Mouse (Mus musculus): ENCODE results near the gene Uhrf2. TPM values are rescaled to one million over a fixed set of nuclear protein-coding genes. Genes with fewer than 3 reads are reported as not detected.
A peak's percentile ranks its signal among the peaks of the same experiment; 100 is the strongest.

Gene Uhrf2
- 58.3 and 60.5 TPM in 2 replicates for polyA plus RNA-seq (2014; fragmentation: Nextera tagmentation; extraction: Ambion mirVana)

- H3K4me1 ChIP-seq (ENCODE audit: control insufficient read depth, insufficient read depth, low read length), result peaks cover 5% of the 10 kb centered on the region; the same call in 1 of the 2 replicates
- WGBS (ENCODE audit: insufficient replicate concordance), result 3% methylated on average over 74 of the region's 74 CpGs
- H3K27me3 ChIP-seq (ENCODE audit: control insufficient read depth, insufficient read depth, low read length), result no peaks in the 10 kb centered on the region
- peak within 1 kb of the TSS; percentile 71 for H3K4me3 ChIP-seq (ENCODE audit: low read depth, low read length)
- ATAC-seq (replicated peaks; ENCODE audit: insufficient number of reproducible peaks, low FRiP score, low TSS enrichment), result peak; percentile 97
- peak within 1 kb of the TSS; percentile 91 for H3K27ac ChIP-seq (ENCODE audit: low read depth, low read length)
- H3K9ac ChIP-seq (ENCODE audit: low read depth, low read length), result peak within 1 kb of the TSS; percentile 96
- no peaks in the 10 kb centered on the region for H3K9me3 ChIP-seq (replicated peaks; ENCODE audit: control insufficient read depth, low read length)
- H3K36me3 ChIP-seq (ENCODE audit: control insufficient read depth, insufficient read depth, low read length), result no peaks in the 10 kb centered on the region
- peak within 1 kb of the TSS; percentile 81 for H3K4me2 ChIP-seq
Measured at GRCm38 (mm10) chr19:30029894-30030635, at the start of gene Uhrf2. Gene Uhrf2 (plus strand): TSS chr19:30030513.

GRCm38 (mm10) chr19:29984208-29985005 lies 45.9 kb upstream of the Uhrf2 start:
- Histone ChIP-seq H3K27ac (ENCODE audit: low read depth, low read length) (no peak overlapping the region), H3K27me3 (ENCODE audit: control insufficient read depth, insufficient read depth, low read length) (no peaks in the 10 kb centered on the region), H3K4me2 (no peak overlapping the region), H3K36me3 (ENCODE audit: control insufficient read depth, insufficient read depth, low read length) (no peaks in the 10 kb centered on the region), H3K9me3 (replicated peaks; ENCODE audit: control insufficient read depth, low read length) (no peaks in the 10 kb centered on the region), H3K4me3 (ENCODE audit: low read depth, low read length) (no peak overlapping the region), H3K4me1 (ENCODE audit: control insufficient read depth, insufficient read depth, low read length) (no peaks in the 10 kb centered on the region), H3K9ac (ENCODE audit: low read depth, low read length) (no peak overlapping the region)
- WGBS (ENCODE audit: insufficient replicate concordance), result 66% methylated on average over 16 of the region's 16 CpGs
- no peak for ATAC-seq (replicated peaks; ENCODE audit: insufficient number of reproducible peaks, low FRiP score, low TSS enrichment)

GRCm38 (mm10) chr19:29986464-29987091 lies 43.7 kb upstream of the Uhrf2 start:
- Histone ChIP-seq H3K27ac (ENCODE audit: low read depth, low read length) (no peak overlapping the region), H3K9me3 (replicated peaks; ENCODE audit: control insufficient read depth, low read length) (no peaks in the 10 kb centered on the region), H3K4me1 (ENCODE audit: control insufficient read depth, insufficient read depth, low read length) (no peaks in the 10 kb centered on the region), H3K27me3 (ENCODE audit: control insufficient read depth, insufficient read depth, low read length) (no peaks in the 10 kb centered on the region), H3K36me3 (ENCODE audit: control insufficient read depth, insufficient read depth, low read length) (no peaks in the 10 kb centered on the region), H3K4me3 (ENCODE audit: low read depth, low read length) (no peak overlapping the region), H3K4me2 (no peak overlapping the region), H3K9ac (ENCODE audit: low read depth, low read length) (no peak overlapping the region)
- 67% methylated on average over 12 of the region's 12 CpGs for WGBS (ENCODE audit: insufficient replicate concordance)
- ATAC-seq (replicated peaks; ENCODE audit: insufficient number of reproducible peaks, low FRiP score, low TSS enrichment), result no peak

- no peaks in the 10 kb centered on the region for H3K27me3 ChIP-seq (ENCODE audit: control insufficient read depth, insufficient read depth, low read length)
- H3K9ac ChIP-seq (ENCODE audit: low read depth, low read length), result no peak overlapping the region
- H3K9me3 ChIP-seq (replicated peaks; ENCODE audit: control insufficient read depth, low read length), result no peaks in the 10 kb centered on the region
- 61% methylated on average over 12 of the region's 12 CpGs for WGBS (ENCODE audit: insufficient replicate concordance)
- no peak overlapping the region; the same call in 1 of the 2 replicates for H3K4me2 ChIP-seq
- H3K4me3 ChIP-seq (ENCODE audit: low read depth, low read length), result no peak overlapping the region
- no peak for ATAC-seq (replicated peaks; ENCODE audit: insufficient number of reproducible peaks, low FRiP score, low TSS enrichment)
- no peak overlapping the region for H3K27ac ChIP-seq (ENCODE audit: low read depth, low read length)
- H3K36me3 ChIP-seq (ENCODE audit: control insufficient read depth, insufficient read depth, low read length), result no peaks in the 10 kb centered on the region
- no peaks in the 10 kb centered on the region for H3K4me1 ChIP-seq (ENCODE audit: control insufficient read depth, insufficient read depth, low read length)
Measured at GRCm38 (mm10) chr19:30000406-30001365, 29.6 kb upstream of the Uhrf2 start.

GRCm38 (mm10) chr19:30001550-30001949 lies 28.8 kb upstream of the Uhrf2 start:
- H3K27ac ChIP-seq (ENCODE audit: low read depth, low read length), result no peak overlapping the region
- no peaks in the 10 kb centered on the region for H3K4me1 ChIP-seq (ENCODE audit: control insufficient read depth, insufficient read depth, low read length)
- no peak overlapping the region for H3K4me3 ChIP-seq (ENCODE audit: low read depth, low read length)
- no peaks in the 10 kb centered on the region for H3K9me3 ChIP-seq (replicated peaks; ENCODE audit: control insufficient read depth, low read length)
- WGBS (ENCODE audit: insufficient replicate concordance), result 75% methylated on average over 6 of the region's 6 CpGs
- no peak overlapping the region for H3K9ac ChIP-seq (ENCODE audit: low read depth, low read length)
- no peak for ATAC-seq (replicated peaks; ENCODE audit: insufficient number of reproducible peaks, low FRiP score, low TSS enrichment)
- no peaks in the 10 kb centered on the region for H3K36me3 ChIP-seq (ENCODE audit: control insufficient read depth, insufficient read depth, low read length)
- H3K4me2 ChIP-seq, result no peak overlapping the region
- no peaks in the 10 kb centered on the region for H3K27me3 ChIP-seq (ENCODE audit: control insufficient read depth, insufficient read depth, low read length)

- ATAC-seq (replicated peaks; ENCODE audit: insufficient number of reproducible peaks, low FRiP score, low TSS enrichment), result no peak
- WGBS (ENCODE audit: insufficient replicate concordance), result 88% methylated on average over 9 of the region's 9 CpGs
- Histone ChIP-seq H3K27ac (ENCODE audit: low read depth, low read length) (no peak within 1 kb of the TSS), H3K4me3 (ENCODE audit: low read depth, low read length) (no peak within 1 kb of the TSS), H3K9ac (ENCODE audit: low read depth, low read length) (no peak within 1 kb of the TSS), H3K36me3 (ENCODE audit: control insufficient read depth, insufficient read depth, low read length) (no peaks in the 10 kb centered on the region), H3K4me2 (no peak within 1 kb of the TSS), H3K27me3 (ENCODE audit: control insufficient read depth, insufficient read depth, low read length) (no peaks in the 10 kb centered on the region), H3K9me3 (replicated peaks; ENCODE audit: control insufficient read depth, low read length) (no peaks in the 10 kb centered on the region), H3K4me1 (ENCODE audit: control insufficient read depth, insufficient read depth, low read length) (no peaks in the 10 kb centered on the region)
Measured at GRCm38 (mm10) chr19:30003621-30004020, 26.7 kb upstream of the Uhrf2 start, which contains the start of gene Trpd52l3. Gene Trpd52l3 (plus strand): TSS chr19:30003790.

GRCm38 (mm10) chr19:30006371-30006770 lies 23.9 kb upstream of the Uhrf2 start:
- Histone ChIP-seq H3K9me3 (replicated peaks; ENCODE audit: control insufficient read depth, low read length) (no peaks in the 10 kb centered on the region), H3K27ac (ENCODE audit: low read depth, low read length) (no peak overlapping the region), H3K4me2 (no peak overlapping the region), H3K27me3 (ENCODE audit: control insufficient read depth, insufficient read depth, low read length) (no peaks in the 10 kb centered on the region), H3K9ac (ENCODE audit: low read depth, low read length) (no peak overlapping the region), H3K4me1 (ENCODE audit: control insufficient read depth, insufficient read depth, low read length) (0 out of 2 replicates have a peak, but pooled peaks cover 2% of the 10 kb centered on the region), H3K36me3 (ENCODE audit: control insufficient read depth, insufficient read depth, low read length) (no peaks in the 10 kb centered on the region), H3K4me3 (ENCODE audit: low read depth, low read length) (no peak overlapping the region)
- ATAC-seq (replicated peaks; ENCODE audit: insufficient number of reproducible peaks, low FRiP score, low TSS enrichment), result no peak
- WGBS (ENCODE audit: insufficient replicate concordance), result 63% methylated on average over 3 of the region's 3 CpGs
